Mouse (Mus musculus) lung, adult 2 months (tissue): ENCODE results near the gene Rheb.

Source experiments
- CTCF ChIP-seq: fragments of 200-500 bp; IDR thresholded peaks from 2 replicates; pipeline ENCODE4 v1.5.1; 2011; ENCODE audit warnings: mild to moderate bottlenecking, low read length, control low read depth; ENCODE audit not compliant: insufficient read depth
- POLR2A ChIP-seq: fragments of 200-500 bp; IDR thresholded peaks from 2 replicates; pipeline ENCODE4 v1.6.1; 2011; ENCODE audit warnings: low read depth, mild to moderate bottlenecking, control low read depth, low read length, borderline replicate concordance; ENCODE audit errors: extremely low read depth

DNA sequence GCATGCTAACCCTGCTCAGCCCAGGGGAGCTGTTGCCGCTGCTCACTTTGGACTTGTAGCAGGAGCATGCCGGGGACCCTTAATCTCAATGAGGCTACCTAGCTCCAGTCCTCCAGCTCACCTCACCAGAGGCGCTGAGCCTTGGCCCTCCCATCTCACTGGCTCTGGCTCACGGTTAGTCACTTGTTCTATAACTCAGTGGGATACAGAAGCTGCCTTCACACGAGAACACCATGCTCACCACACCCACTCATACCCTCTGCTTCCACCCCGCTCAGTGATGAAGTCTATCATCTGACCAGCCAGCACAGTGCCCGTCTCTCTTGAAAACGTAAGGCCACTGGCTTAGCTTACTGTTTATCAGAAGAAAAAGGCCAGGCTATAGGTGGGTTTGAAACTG lies 37.8 kb downstream of the Rheb start:
- TF ChIP-seq CTCF = no peak
- no peak for TF ChIP-seq POLR2A
